Mouse (Mus musculus): ENCODE measurements around the gene Gm4969. TPM values are rescaled to one million over a fixed set of nuclear protein-coding genes. Genes with fewer than 3 reads are reported as not detected.

Gm4969 gene
- total and polyA plus RNA-seq, 3 experiments: not detected

DNA sequence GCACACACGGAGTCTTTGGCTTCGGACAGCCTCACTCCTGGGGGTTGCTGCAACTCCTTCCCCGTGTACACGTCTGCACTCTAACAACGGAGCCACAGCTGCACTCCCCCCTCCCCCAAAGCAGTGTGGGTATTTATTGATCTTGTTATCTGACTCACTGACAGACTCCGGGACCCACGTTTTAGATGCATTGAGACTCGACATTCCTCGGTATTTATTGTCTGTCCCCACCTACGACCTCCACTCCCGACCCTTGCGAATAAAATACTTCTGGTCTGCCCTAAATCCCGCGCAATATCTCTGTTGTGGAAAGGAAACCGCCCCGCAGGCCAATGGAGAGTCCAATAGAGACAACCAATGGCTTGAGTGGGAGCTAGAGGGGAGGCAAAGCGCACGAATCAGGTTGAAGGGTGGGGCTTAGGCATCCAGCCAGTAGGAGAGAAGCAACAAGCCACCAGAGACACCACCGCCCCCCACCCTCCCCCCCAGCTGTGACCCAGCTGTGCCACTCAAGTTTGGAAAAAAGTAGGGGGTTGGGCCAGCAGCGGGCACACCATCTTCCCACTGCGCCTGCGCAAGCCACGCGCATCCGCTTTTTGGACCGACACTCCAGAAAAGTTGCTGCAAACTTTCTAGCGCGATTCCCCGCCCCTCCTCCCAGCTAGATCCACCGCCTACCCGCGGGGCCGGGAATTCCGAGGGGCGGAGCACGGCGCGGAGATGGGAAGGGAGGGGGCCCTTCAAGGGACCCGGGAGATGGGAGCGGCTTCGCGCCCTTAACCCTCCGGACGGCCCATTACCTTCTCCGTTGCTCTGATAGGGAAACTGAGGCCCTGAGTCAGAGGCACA, 24.4 kb downstream of the Gm4969 start (continued):
- TF ChIP-seq USF2 (IDR thresholded peaks at IDR 0.05; ENCODE audit: borderline replicate concordance in 1 of 2, insufficient read depth in 1 of 2, low read depth in 1 of 2, low read length in 2 of 2) (no peak), MYB (IDR thresholded peaks at IDR 0.05; ENCODE audit: low read depth, low read length) (no peak), USF1 (IDR thresholded peaks at IDR 0.05; ENCODE audit: low read depth, low read length) (no peak), MEF2A (IDR thresholded peaks at IDR 0.05; ENCODE audit: extremely low read depth, insufficient replicate concordance, low read depth, low read length, poor library complexity, severe bottlenecking) (no peak), TCF12 (IDR thresholded peaks at IDR 0.05; ENCODE audit: low read depth, low read length) (no peak), E2F4 (IDR thresholded peaks at IDR 0.05; ENCODE audit: borderline replicate concordance, low read depth, low read length) (no peak), RAD21 (IDR thresholded peaks at IDR 0.05; ENCODE audit: low read depth, low read length) (no peak), TAL1 (IDR thresholded peaks at IDR 0.05; ENCODE audit: low read length) (no peak), MAZ (IDR thresholded peaks at IDR 0.05; ENCODE audit: low read depth, low read length) (peak; percentile 90), POLR2AphosphoS2 (IDR thresholded peaks at IDR 0.05; ENCODE audit: low read length) (peak; percentile 82), HCFC1 (IDR thresholded peaks at IDR 0.05; ENCODE audit: low read depth, low read length) (peak; percentile 76), JUND (IDR thresholded peaks at IDR 0.05; ENCODE audit: low read depth, low read length) (no peak), ZC3H11A (IDR thresholded peaks at IDR 0.05; ENCODE audit: low read depth, low read length) (no peak), ZMIZ1 (IDR thresholded peaks at IDR 0.05; ENCODE audit: low read depth, low read length) (peak; percentile 42; the same call in 1 of the 2 replicates), NELFE (IDR thresholded peaks at IDR 0.05; ENCODE audit: low read depth, low read length) (peak; percentile 76), ZKSCAN1 (IDR thresholded peaks at IDR 0.05; ENCODE audit: low read depth, low read length) (no peak), ZNF384 (IDR thresholded peaks at IDR 0.05; ENCODE audit: low read depth, low read length) (peak; percentile 60; the same call in 1 of the 2 replicates), ETS1 (IDR thresholded peaks at IDR 0.05; ENCODE audit: low read depth, low read length) (peak; percentile 94), POLR2AphosphoS5 (IDR thresholded peaks at IDR 0.05; ENCODE audit: borderline replicate concordance, low read depth, low read length) (no peak), GABPA (IDR thresholded peaks at IDR 0.05; ENCODE audit: low read depth, low read length) (no peak)

DNA sequence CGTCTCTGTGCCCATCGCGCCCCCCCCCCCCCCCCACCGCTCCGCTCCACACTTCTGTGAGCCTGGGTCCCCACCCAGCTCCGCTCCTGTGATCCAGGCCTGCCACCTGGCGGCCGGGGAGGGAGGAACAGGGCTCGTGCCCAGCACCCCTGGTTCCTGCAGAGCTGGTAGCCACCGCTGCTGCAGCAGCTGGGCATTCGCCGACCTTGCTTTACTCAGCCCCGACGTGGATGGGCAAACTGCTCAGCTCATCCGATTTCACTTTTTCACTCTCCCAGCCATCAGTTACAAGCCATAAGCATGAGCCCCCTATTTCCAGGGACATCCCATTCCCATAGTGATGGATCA, 25.0 kb downstream of the Gm4969 start:
- Histone ChIP-seq H3K4me3 (ENCODE audit: control insufficient read depth in 1 of 2, insufficient read depth in 1 of 2, low read depth in 2 of 2, low read length in 2 of 2) (peak overlapping the region; percentile 47 to 58), H3K9ac (ENCODE audit: control insufficient read depth, low read depth, low read length, poor library complexity, severe bottlenecking) (peak overlapping the region; percentile 51), H3K27ac (ENCODE audit: control insufficient read depth, low read depth, low read length) (peak overlapping the region; percentile 23), H3K79me2 (ENCODE audit: control insufficient read depth, insufficient read depth, low read length, poor library complexity) (peaks cover 8% of the 10 kb centered on the region; the same call in 1 of the 2 replicates), H3K4me1 (ENCODE audit: control insufficient read depth in 1 of 2, insufficient read depth in 2 of 2, low read length in 2 of 2) (peaks cover 0 to 9% of the 10 kb centered on the region in 2 experiments; a peak in 3 of 4 replicates), H3K36me3 (ENCODE audit: control insufficient read depth in 1 of 2, insufficient read depth in 2 of 2, low read length in 2 of 2) (no peaks in the 10 kb centered on the region), H3K27me3 (ENCODE audit: control insufficient read depth in 1 of 2, insufficient read depth in 2 of 2, low read length in 2 of 2) (no peaks in the 10 kb centered on the region), H3K9me3 (replicated peaks; ENCODE audit: insufficient read depth, low read length) (no peaks in the 10 kb centered on the region)
- TF ChIP-seq SMC3 (IDR thresholded peaks at IDR 0.05; ENCODE audit: low read depth, low read length) (peak; percentile 67), CTCF (IDR thresholded peaks at IDR 0.05 in 2 of 3, conservative IDR thresholded peaks at IDR 0.05 in 1 of 3; ENCODE audit: control insufficient read depth in 1 of 3, insufficient read depth in 1 of 3, low read depth in 2 of 3, low read length in 3 of 3, poor library complexity in 1 of 3, severe bottlenecking in 1 of 3) (peak; percentile 57 to 96 (median 77); a peak in 5 of 6 replicates), MXI1 (IDR thresholded peaks at IDR 0.05; ENCODE audit: low read depth, low read length) (peak; percentile 22; the same call in 1 of the 2 replicates), RCOR1 (IDR thresholded peaks at IDR 0.05; ENCODE audit: low read depth, low read length) (no peak), RAD21 (IDR thresholded peaks at IDR 0.05; ENCODE audit: low read depth, low read length) (peak; percentile 66)
- peak; percentile 80 for DNase-seq (ENCODE audit: low read depth, low spot score)
